Mouse (Mus musculus): Measurements from ENCODE around the gene Atad5.
A peak's percentile ranks its signal among the peaks of the same experiment; 100 is the strongest.
"Not testable (repeated sequence)": the region's sequence is repeated elsewhere in the genome, so short reads cannot be mapped to it uniquely, and the experiment has no call there.

Gene Atad5

GRCm38 (mm10) chr11:80088917-80089816 lies at the start of gene Atad5:
TSS of gene Atad5 (plus strand) at chr11:80089400.
- no peak for DNase-seq (ENCODE audit: extremely low read depth, low read depth, low spot score)

- DNase-seq (ENCODE audit: extremely low read depth, low read depth, low spot score): no peak
Observed at GRCm38 (mm10) chr11:80042615-80043418, 46.4 kb upstream of the Atad5 start.

- no peak for DNase-seq (ENCODE audit: extremely low read depth, low read depth, low spot score)
Observed at GRCm38 (mm10) chr11:80043419-80043817, 45.8 kb upstream of the Atad5 start.

- DNase-seq (ENCODE audit: extremely low read depth, low read depth, low spot score): no peak
Observed at GRCm38 (mm10) chr11:80046856-80047255, 42.3 kb upstream of the Atad5 start.

- no peak for DNase-seq (ENCODE audit: extremely low read depth, low read depth, low spot score)
Observed at GRCm38 (mm10) chr11:80050088-80050487, 39.1 kb upstream of the Atad5 start.

GRCm38 (mm10) chr11:80052456-80052855 lies 36.7 kb upstream of the Atad5 start:
- no peak for DNase-seq (ENCODE audit: extremely low read depth, low read depth, low spot score)

GRCm38 (mm10) chr11:80053171-80053570 lies 36.0 kb upstream of the Atad5 start:
- DNase-seq (ENCODE audit: extremely low read depth, low read depth, low spot score): no peak

- DNase-seq (ENCODE audit: extremely low read depth, low read depth, low spot score): no peak
Observed at GRCm38 (mm10) chr11:80054659-80055058, 34.5 kb upstream of the Atad5 start.

GRCm38 (mm10) chr11:80056141-80056540 lies 33.1 kb upstream of the Atad5 start:
- no peak for DNase-seq (ENCODE audit: extremely low read depth, low read depth, low spot score)

- DNase-seq (ENCODE audit: extremely low read depth, low read depth, low spot score): peak; percentile 57
Observed at GRCm38 (mm10) chr11:80062159-80062558, 27.0 kb upstream of the Atad5 start.

- not testable (repeated sequence) for DNase-seq (ENCODE audit: extremely low read depth, low read depth, low spot score)
Observed at GRCm38 (mm10) chr11:80066373-80066772, 22.8 kb upstream of the Atad5 start.

- DNase-seq (ENCODE audit: extremely low read depth, low read depth, low spot score): no peak
Observed at GRCm38 (mm10) chr11:80067558-80067957, 21.6 kb upstream of the Atad5 start.

GRCm38 (mm10) chr11:80069815-80070214 lies 19.4 kb upstream of the Atad5 start:
- no peak for DNase-seq (ENCODE audit: extremely low read depth, low read depth, low spot score)

- no peak for DNase-seq (ENCODE audit: extremely low read depth, low read depth, low spot score)
Observed at GRCm38 (mm10) chr11:80071039-80071438, 18.2 kb upstream of the Atad5 start.

GRCm38 (mm10) chr11:80072365-80072764 lies 16.8 kb upstream of the Atad5 start:
- no peak for DNase-seq (ENCODE audit: extremely low read depth, low read depth, low spot score)

- DNase-seq (ENCODE audit: extremely low read depth, low read depth, low spot score): no peak
Observed at GRCm38 (mm10) chr11:80075608-80076277, 13.5 kb upstream of the Atad5 start.

GRCm38 (mm10) chr11:80077784-80078545 lies 11.2 kb upstream of the Atad5 start:
- DNase-seq (ENCODE audit: extremely low read depth, low read depth, low spot score): no peak

- DNase-seq (ENCODE audit: extremely low read depth, low read depth, low spot score): no peak
Observed at GRCm38 (mm10) chr11:80078831-80079230, 10.4 kb upstream of the Atad5 start.

GRCm38 (mm10) chr11:80079751-80080150 lies 9.4 kb upstream of the Atad5 start:
- no peak for DNase-seq (ENCODE audit: extremely low read depth, low read depth, low spot score)

GRCm38 (mm10) chr11:80080381-80080825 lies 8.8 kb upstream of the Atad5 start:
- no peak for DNase-seq (ENCODE audit: extremely low read depth, low read depth, low spot score)
